Mouse (Mus musculus) lung, embryonic 16.5 days (tissue): ENCODE measurements around the gene Ttll6. TPM values are rescaled to one million over a fixed set of nuclear protein-coding genes. Genes with fewer than 3 reads are reported as not detected.

Experiments used
- ATAC-seq: fragments of 200-750 bp; cut with Nextera tagmentation; 2 replicates; pipeline ENCODE4 v1.8.0; 2017; ENCODE audit warnings: low read depth, mild to moderate bottlenecking, moderate library complexity
- H3K27ac ChIP-seq: fragments of 300-500 bp; sonication (generic); 2 replicates; pipeline ENCODE4 v1.5.1; 2014; ENCODE audit warnings: mild to moderate bottlenecking, control low read depth, low read length
- H3K27me3 ChIP-seq: fragments of 300-500 bp; sonication (generic); 2 replicates; pipeline ENCODE4 v1.6.1; 2014; ENCODE audit warnings: low read depth, low read length, mixed read lengths; ENCODE audit not compliant: control insufficient read depth, insufficient read depth
- H3K36me3 ChIP-seq: fragments of 300-500 bp; sonication (generic); 2 replicates; pipeline ENCODE4 v1.6.1; 2014; ENCODE audit warnings: low read length; ENCODE audit not compliant: control insufficient read depth, insufficient read depth
- H3K4me1 ChIP-seq: fragments of 300-500 bp; sonication (generic); replicated peaks from 2 replicates; pipeline ENCODE4 v1.6.1; 2014; ENCODE audit warnings: low read length, mixed read lengths; ENCODE audit not compliant: control insufficient read depth, insufficient read depth
- H3K4me2 ChIP-seq: fragments of 300-500 bp; sonication (generic); 2 replicates; pipeline ENCODE4 v1.6.1; 2014; ENCODE audit warnings: low read depth, low read length, control low read depth
- H3K4me3 ChIP-seq: fragments of 300-500 bp; sonication (generic); 2 replicates; pipeline ENCODE4 v1.5.1; 2014; ENCODE audit warnings: mild to moderate bottlenecking, low read length, control low read depth
- H3K9ac ChIP-seq: fragments of 300-500 bp; sonication (generic); 2 replicates; pipeline ENCODE4 v1.6.1; 2014; ENCODE audit warnings: low read length, control low read depth
- H3K9me3 ChIP-seq: fragments of 300-500 bp; sonication (generic); 2 replicates; pipeline ENCODE4 v1.6.1; 2016; ENCODE audit warnings: low read length; ENCODE audit not compliant: control insufficient read depth
- WGBS: fragments of 180-500 bp; shearing (Covaris S2); extraction: QIAGEN DNeasy Blood & Tissue Kit; methylation state at CpG from one replicate; pipeline ENCODE4 v1.1.7; 2014; 5-methylcytosine and 5-hydroxymethylcytosine counted together
- polyA plus RNA-seq: library from polyadenylated mRNA; unstranded; fragments of >200 nt; fragmentation: Nextera tagmentation; extraction: Ambion mirVana; gene quantifications from 2 replicates; pipeline ENCODE4 v1.2.1, GENCODE M21; 2015

Ttll6 gene
- polyA plus RNA-seq, 1 experiment from 2014 or later, result 2.2 TPM

DNA sequence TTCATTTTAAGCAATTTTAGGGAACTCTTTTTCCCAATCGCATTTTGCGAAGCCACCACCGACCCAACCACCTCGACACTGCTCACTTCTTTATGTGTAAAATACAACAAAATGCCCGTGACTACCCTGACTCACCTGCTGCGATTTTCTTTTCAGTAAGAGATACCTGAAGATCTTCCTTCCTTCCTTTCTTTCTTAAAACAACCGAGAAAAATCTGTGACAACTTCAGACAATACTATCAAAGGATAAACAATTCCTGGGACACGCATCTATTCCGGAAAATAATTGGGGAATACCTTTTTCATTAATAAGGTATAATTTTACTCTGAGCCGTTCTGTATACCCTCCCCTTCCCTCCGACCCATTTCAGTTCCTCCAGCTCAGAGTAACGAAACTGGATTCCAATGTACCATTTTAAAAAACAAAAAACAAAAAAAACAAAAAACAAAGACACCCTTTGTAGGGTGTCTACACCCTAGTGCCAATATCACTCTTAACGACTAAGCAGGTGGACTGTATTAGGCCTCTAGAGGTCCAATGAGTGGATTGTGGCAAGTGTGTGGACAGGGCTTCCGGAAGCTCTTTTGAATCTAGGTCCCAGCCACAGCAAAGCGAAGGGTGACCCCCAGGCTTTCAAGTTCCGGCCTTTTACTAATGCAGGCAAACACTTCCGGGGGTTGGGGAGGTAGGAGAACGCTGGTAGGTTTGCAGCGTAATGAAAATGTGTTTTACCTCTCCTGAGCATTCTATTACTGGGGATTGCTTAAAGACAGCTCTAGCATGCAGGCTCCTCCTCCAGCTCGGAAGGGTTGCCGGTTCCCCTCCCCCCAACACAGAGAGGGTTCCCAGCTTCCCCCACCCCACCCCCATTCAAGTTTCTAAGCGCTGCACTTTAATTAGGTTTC is 65.8 kb downstream of the Ttll6 start:
- no peak overlapping the region for H3K9ac ChIP-seq
- peaks cover 99% of the 10 kb centered on the region for H3K27me3 ChIP-seq
- no peak overlapping the region for H3K4me3 ChIP-seq
- no peaks in the 10 kb centered on the region for H3K36me3 ChIP-seq
- WGBS, result 4% methylated on average over 22 of the region's 22 CpGs
- no peaks in the 10 kb centered on the region for H3K9me3 ChIP-seq
- H3K27ac ChIP-seq, result no peak overlapping the region
- no peak for ATAC-seq
- H3K4me1 ChIP-seq, result no peaks in the 10 kb centered on the region
- H3K4me2 ChIP-seq, result no peak overlapping the region

DNA sequence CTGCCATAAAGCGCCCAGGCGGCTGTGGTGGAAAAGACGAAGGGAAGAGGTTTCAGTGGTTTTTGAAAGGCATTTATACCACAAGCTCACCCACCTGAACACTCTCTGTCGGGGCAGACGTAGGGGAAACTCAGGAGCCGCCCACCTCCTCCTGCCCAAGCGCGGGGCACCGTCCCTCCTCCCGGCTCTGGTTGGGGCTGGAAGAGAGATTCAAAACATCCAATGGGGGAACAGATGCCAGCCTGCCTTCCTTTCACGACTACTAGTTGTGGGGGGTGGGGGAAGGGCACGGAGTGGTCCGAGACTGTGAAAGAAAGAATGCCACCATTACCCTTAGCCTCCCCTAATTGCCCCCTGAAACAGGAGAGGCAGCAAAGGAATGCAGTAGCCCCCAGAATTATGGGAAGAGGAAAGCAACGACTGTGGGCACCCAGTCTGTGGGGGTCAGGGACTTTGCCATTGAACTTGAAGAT is 66.6 kb downstream of the Ttll6 start:
- WGBS, result under 1% methylated on average over 14 of the region's 14 CpGs
- Histone ChIP-seq H3K4me1 (no peaks in the 10 kb centered on the region), H3K27ac (no peak overlapping the region), H3K27me3 (peaks cover 98% of the 10 kb centered on the region), H3K9me3 (no peaks in the 10 kb centered on the region), H3K36me3 (no peaks in the 10 kb centered on the region), H3K9ac (no peak overlapping the region), H3K4me2 (no peak overlapping the region), H3K4me3 (no peak overlapping the region)
- no peak for ATAC-seq

- ATAC-seq, result no peak
- H3K9ac ChIP-seq, result no peak overlapping the region
- no peak overlapping the region for H3K4me3 ChIP-seq
Measured at GRCm38 (mm10) chr11:96201741-96202140, 68.2 kb downstream of the Ttll6 start.

GRCm38 (mm10) chr11:96202401-96203081 is 69.0 kb downstream of the Ttll6 start:
- Histone ChIP-seq H3K4me1 (no peaks in the 10 kb centered on the region), H3K9ac (no peak overlapping the region), H3K4me3 (no peak overlapping the region), H3K27ac (no peak overlapping the region), H3K36me3 (no peaks in the 10 kb centered on the region), H3K9me3 (no peaks in the 10 kb centered on the region), H3K4me2 (no peak overlapping the region), H3K27me3 (peaks cover 98% of the 10 kb centered on the region)
- ATAC-seq, result no peak
- WGBS, result 2% methylated on average over 14 of the region's 14 CpGs

More at GRCm38 (mm10) chr11:96201741-96202140, 68.2 kb downstream of the Ttll6 start:
- H3K4me2 ChIP-seq, result no peak overlapping the region
- H3K27ac ChIP-seq, result no peak overlapping the region
- H3K36me3 ChIP-seq, result no peaks in the 10 kb centered on the region
- H3K9me3 ChIP-seq, result no peaks in the 10 kb centered on the region
- H3K4me1 ChIP-seq, result no peaks in the 10 kb centered on the region
- peaks cover 98% of the 10 kb centered on the region for H3K27me3 ChIP-seq

GRCm38 (mm10) chr11:96203182-96203788 is 69.7 kb downstream of the Ttll6 start:
- Histone ChIP-seq H3K27ac (no peak overlapping the region), H3K36me3 (no peaks in the 10 kb centered on the region), H3K4me2 (no peak overlapping the region), H3K4me1 (no peaks in the 10 kb centered on the region), H3K9me3 (no peaks in the 10 kb centered on the region), H3K9ac (no peak overlapping the region), H3K27me3 (peaks cover 98% of the 10 kb centered on the region), H3K4me3 (no peak overlapping the region)
- 1% methylated on average over 37 of the region's 37 CpGs for WGBS
- no peak for ATAC-seq

- Histone ChIP-seq H3K4me2 (no peak overlapping the region), H3K36me3 (no peaks in the 10 kb centered on the region), H3K9ac (no peak overlapping the region), H3K27me3 (peaks cover 97% of the 10 kb centered on the region), H3K9me3 (no peaks in the 10 kb centered on the region), H3K4me1 (no peaks in the 10 kb centered on the region), H3K27ac (no peak overlapping the region), H3K4me3 (no peak overlapping the region)
- WGBS, result 2% methylated on average over 16 of the region's 16 CpGs
- ATAC-seq, result no peak
Measured at GRCm38 (mm10) chr11:96203789-96204186, 70.2 kb downstream of the Ttll6 start.

GRCm38 (mm10) chr11:96204351-96204750 is 70.8 kb downstream of the Ttll6 start:
- Histone ChIP-seq H3K4me3 (no peak overlapping the region), H3K4me2 (no peak overlapping the region), H3K9me3 (no peaks in the 10 kb centered on the region), H3K9ac (no peak overlapping the region), H3K4me1 (no peaks in the 10 kb centered on the region), H3K27me3 (peaks cover 95% of the 10 kb centered on the region), H3K36me3 (no peaks in the 10 kb centered on the region), H3K27ac (no peak overlapping the region)
- no peak for ATAC-seq
- WGBS, result 4% methylated on average over 11 of the region's 11 CpGs

- 3% methylated on average over 15 of the region's 15 CpGs for WGBS
- Histone ChIP-seq H3K36me3 (no peaks in the 10 kb centered on the region), H3K27me3 (peaks cover 86% of the 10 kb centered on the region), H3K4me3 (no peak overlapping the region), H3K4me2 (no peak overlapping the region), H3K9ac (no peak overlapping the region), H3K4me1 (no peaks in the 10 kb centered on the region), H3K9me3 (no peaks in the 10 kb centered on the region), H3K27ac (no peak overlapping the region)
- no peak for ATAC-seq
Measured at GRCm38 (mm10) chr11:96205426-96206131, 72.0 kb downstream of the Ttll6 start.
